8 mouse cellular contexts compared by ENCODE assay signal in the genomic region with DNA sequence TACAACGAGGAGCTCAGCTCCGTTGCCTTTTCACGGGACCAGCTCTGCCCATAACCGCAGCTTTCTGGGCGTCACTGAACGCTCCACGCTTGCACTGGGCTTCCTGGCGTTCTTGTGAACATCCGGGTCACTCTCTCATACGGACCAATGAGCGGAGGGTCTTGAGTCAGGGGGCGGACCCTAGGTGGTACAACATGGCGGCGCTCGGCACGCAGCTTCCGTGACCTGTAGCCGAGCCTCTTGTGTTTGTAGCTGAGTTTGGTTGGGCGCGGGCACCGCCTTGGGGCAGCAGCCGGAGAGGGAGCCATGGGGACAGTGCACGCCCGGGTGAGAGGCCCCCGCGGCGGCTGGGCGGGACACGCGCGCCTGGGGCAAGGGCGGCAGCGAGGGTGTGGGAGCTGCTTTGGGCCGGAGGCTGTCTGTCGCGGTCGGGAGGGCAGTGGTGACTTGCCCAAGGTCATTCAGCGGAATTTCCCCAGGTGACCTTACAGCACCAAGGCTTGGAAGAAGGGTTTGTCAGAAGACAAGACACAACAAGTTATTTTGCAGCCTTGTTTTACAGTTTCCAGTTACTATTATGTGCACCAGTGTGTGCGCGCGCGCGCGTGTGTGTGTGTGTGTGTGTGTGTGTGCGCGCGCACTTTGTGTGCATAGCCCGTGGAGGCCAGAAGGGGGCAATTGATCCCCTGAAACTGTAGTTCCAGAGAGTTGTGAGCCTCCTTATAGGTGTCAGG. TPM values are rescaled to one million over a fixed set of nuclear protein-coding genes. Genes with fewer than 3 reads are reported as not detected.
DNase-seq lines count a peak whose midpoint lies in the region; ATAC-seq lines count a peak whose summit lies in the region.

A gene (plus strand): TSS at position 184 of the 734 bp plus-strand sequence.

- intact Hi-C loops in gastrocnemius, postnatal 14 days (cut with DNase I; ENCODE audit: low total_unique reads), result no loop called here
- intact Hi-C loops in left cerebral cortex, postnatal 10 days (cut with DNase I), result no loop called here

- ATAC-seq in inflammation-experienced regulatory T-cells, adult 6 months, result peak; percentile 100
- peak; percentile 97 for ATAC-seq in megakaryocyte-erythroid progenitor cell, adult 5-6 weeks (replicated peaks; ENCODE audit: low FRiP score, low TSS enrichment, poor library complexity, severe bottlenecking)

- DNase-seq in adrenal gland, adult (ENCODE audit: inconsistent age in 2 of 2, low spot score in 1 of 2), result peak; percentile 92 to 98
- DNase-seq in embryo, embryonic 10.5 days (ENCODE audit: low spot score), result peak; percentile 97
- peak; percentile 88 for DNase-seq in gastrocnemius, postnatal 14 days
- peak; percentile 93 for DNase-seq in left cerebral cortex, postnatal 10 days (ENCODE audit: extremely low spot score in 1 of 2, low spot score in 2 of 2)
- peak; percentile 91 for DNase-seq in right cerebral cortex, postnatal 25 days
- DNase-seq in urinary bladder, postnatal 4 days (ENCODE audit: low spot score in 2 of 2), result peak; percentile 86 to 87

RNA-seq across cellular contexts. Expression of the gene that starts here (rescaled TPM):
- 100 to 1,000 TPM; 178 to 203 TPM for total RNA-seq in gastrocnemius, postnatal 14 days (2021)
- 10 to 100 TPM; 31.9 to 49.9 (median 46.9) TPM for polyA plus RNA-seq in inflammation-experienced regulatory T-cells, adult 6 months (2017; shearing (Covaris generic))
- 10 to 100 TPM; 93.8 to 94.3 TPM for total RNA-seq in left cerebral cortex, postnatal 10 days (2021)
- total RNA-seq in megakaryocyte-erythroid progenitor cell, adult 5-6 weeks (2014; fragmentation: Nextera tagmentation), result 69.2 and 88.5 TPM in 2 replicates
- 46.4 and 53.9 TPM in 2 replicates for total RNA-seq in megakaryocyte-erythroid progenitor cell, adult 5-6 weeks (2017)

Comparison
In these comparisons a context has a peak if more than half of its experiments do, and no peak if none do; other contexts are left out.
1. Peak in every context shown above with its lines: DNase-seq and ATAC-seq.